Mouse (Mus musculus) stomach, postnatal 0 days (tissue): ENCODE results near the gene Scube3. TPM values are rescaled to one million over a fixed set of nuclear protein-coding genes. Genes with fewer than 3 reads are reported as not detected.
"Not testable (repeated sequence)": the region's sequence is repeated elsewhere in the genome, so short reads cannot be mapped to it uniquely, and the experiment has no call there.

Source experiments
- ATAC-seq: fragments of 200-750 bp; cut with Nextera tagmentation; 2 replicates; pipeline ENCODE4 v1.8.0; 2017; ENCODE audit not compliant: low FRiP score, low TSS enrichment
- DNase-seq: peaks from one replicate; pipeline ENCODE4 v3.0.0-alpha.2; 2016; ENCODE audit warnings: low spot score
- H3K27ac ChIP-seq: fragments of 300-500 bp; sonication (generic); replicated peaks from 2 replicates; pipeline ENCODE4 v1.5.1; 2014; ENCODE audit warnings: mild to moderate bottlenecking, control low read depth
- H3K27me3 ChIP-seq: fragments of 300-500 bp; sonication (generic); 2 replicates; pipeline ENCODE4 v1.6.1; 2014; ENCODE audit warnings: low read length; ENCODE audit not compliant: control insufficient read depth, insufficient read depth
- H3K36me3 ChIP-seq: fragments of 300-500 bp; sonication (generic); 2 replicates; pipeline ENCODE4 v1.6.1; 2014; ENCODE audit warnings: low read length, mixed read lengths; ENCODE audit not compliant: control insufficient read depth, insufficient read depth
- H3K4me1 ChIP-seq: fragments of 300-500 bp; sonication (generic); replicated peaks from 2 replicates; pipeline ENCODE4 v1.6.1; 2014; ENCODE audit warnings: antibody characterized with exemption; ENCODE audit not compliant: control insufficient read depth, insufficient read depth
- H3K4me2 ChIP-seq: fragments of 300-500 bp; sonication (generic); replicated peaks from 2 replicates; pipeline ENCODE4 v1.6.1; 2014; ENCODE audit warnings: low read depth, mild to moderate bottlenecking, control low read depth, moderate library complexity
- H3K4me3 ChIP-seq: fragments of 300-500 bp; sonication (generic); 2 replicates; pipeline ENCODE4 v1.5.1; 2014; ENCODE audit warnings: low read depth, low read length, control low read depth
- H3K9ac ChIP-seq: fragments of 300-500 bp; sonication (generic); 2 replicates; pipeline ENCODE4 v1.6.1; 2014; ENCODE audit warnings: mild to moderate bottlenecking, low read length, control low read depth, mixed read lengths
- H3K9me3 ChIP-seq: fragments of 300-500 bp; sonication (generic); 2 replicates; pipeline ENCODE4 v1.6.1; 2016; ENCODE audit warnings: low read length; ENCODE audit not compliant: control insufficient read depth
- CTCF ChIP-seq: IDR thresholded peaks from 2 replicates; pipeline ENCODE4 v1.5.1; 2016; ENCODE audit warnings: antibody characterized with exemption, low read depth, mild to moderate bottlenecking, moderate library complexity
- EP300 ChIP-seq: optimal IDR thresholded peaks from 2 replicates; pipeline ENCODE3; 2016; ENCODE audit warnings: antibody characterized with exemption
- WGBS: fragments of 180-500 bp; shearing (Covaris S2); extraction: QIAGEN DNeasy Blood & Tissue Kit; methylation state at CpG from one replicate; pipeline ENCODE4 v1.1.7; 2014; 5-methylcytosine and 5-hydroxymethylcytosine counted together
- polyA plus RNA-seq: library from polyadenylated mRNA; unstranded; fragments of >200 nt; fragmentation: Nextera tagmentation; extraction: Ambion mirVana; gene quantifications from 2 replicates; pipeline ENCODE4 v1.2.1, GENCODE M21; 2015

Gene Scube3
- polyA plus RNA-seq, 1 experiment from 2014 or later, result 0.64 TPM

- 0 out of 2 replicates have a peak overlapping the region, but pooled peaks have one; percentile 13 for H3K27ac ChIP-seq
- DNase-seq (no peak), ATAC-seq (peak; percentile 36; the same call in 1 of the 2 replicates)
- H3K4me3 ChIP-seq, result no peak overlapping the region
- no peaks in the 10 kb centered on the region for H3K27me3 ChIP-seq
- no peaks in the 10 kb centered on the region for H3K36me3 ChIP-seq
- H3K9me3 ChIP-seq, result no peaks in the 10 kb centered on the region
- H3K9ac ChIP-seq, result peak overlapping the region; percentile 14; the same call in 1 of the 2 replicates
- TF ChIP-seq EP300, result no peak
- no peak for TF ChIP-seq CTCF
- no peaks in the 10 kb centered on the region for H3K4me1 ChIP-seq
- 33% methylated on average over 23 of the region's 23 CpGs for WGBS
- peak overlapping the region; percentile 3; the same call in 1 of the 2 replicates for H3K4me2 ChIP-seq
These were observed 76.0 kb downstream of the Scube3 start for GRCm38 (mm10) chr17:28217721-28218649.

GRCm38 (mm10) chr17:28222463-28222862, 80.5 kb downstream of the Scube3 start:
- not testable (repeated sequence) for H3K4me2 ChIP-seq, ATAC-seq, H3K9me3 ChIP-seq, H3K27me3 ChIP-seq, H3K9ac ChIP-seq, H3K27ac ChIP-seq, DNase-seq, H3K4me1 ChIP-seq, H3K4me3 ChIP-seq, H3K36me3 ChIP-seq
- WGBS, result 92% methylated on average over 10 of the region's 10 CpGs

DNA sequence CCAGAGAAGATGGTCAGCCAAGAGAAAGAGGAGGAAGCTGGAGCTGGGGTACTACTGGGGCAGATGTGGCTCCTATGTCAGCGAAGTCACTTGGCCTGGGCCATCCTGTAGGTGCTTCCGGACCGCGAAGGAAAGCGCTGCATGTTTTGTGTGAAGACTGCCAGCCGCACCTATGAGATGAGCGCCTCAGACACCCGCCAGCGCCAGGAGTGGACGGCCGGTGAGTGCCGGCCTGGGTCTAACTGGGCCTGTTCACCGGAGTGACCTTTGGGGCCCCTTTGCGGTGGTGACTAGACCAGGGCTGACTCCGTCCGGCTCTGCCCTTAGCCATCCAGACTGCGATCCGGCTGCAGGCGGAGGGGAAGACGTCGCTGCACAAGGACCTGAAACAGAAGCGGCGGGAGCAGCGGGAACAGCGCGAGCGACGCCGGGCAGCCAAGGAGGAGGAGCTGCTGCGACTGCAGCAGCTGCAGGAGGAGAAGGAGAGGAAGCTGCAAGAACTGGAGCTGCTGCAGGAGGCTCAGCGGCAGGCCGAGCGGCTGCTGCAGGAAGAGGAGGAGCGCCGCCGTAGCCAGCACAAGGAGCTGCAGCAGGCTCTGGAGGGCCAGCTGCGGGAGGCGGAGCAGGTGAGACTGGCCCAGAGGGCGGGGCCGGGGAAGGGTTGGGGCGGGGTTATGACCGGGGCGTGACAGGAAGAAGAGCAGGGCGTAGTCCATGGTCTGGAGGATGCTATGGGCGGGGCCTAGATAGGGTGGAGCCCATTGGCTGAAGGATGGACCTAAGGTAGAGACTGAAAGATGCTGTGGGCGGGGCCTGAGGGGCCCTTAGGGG, 81.8 kb downstream of the Scube3 start:
- Histone ChIP-seq H3K27me3 (no peaks in the 10 kb centered on the region), H3K4me1 (no peaks in the 10 kb centered on the region), H3K9me3 (no peaks in the 10 kb centered on the region), H3K4me2 (peak overlapping the region; percentile 87), H3K9ac (peak overlapping the region; percentile 67), H3K4me3 (peak overlapping the region; percentile 48), H3K36me3 (peaks cover 4% of the 10 kb centered on the region; the same call in 1 of the 2 replicates), H3K27ac (peak overlapping the region; percentile 88)
- no peak for TF ChIP-seq EP300
- TF ChIP-seq CTCF, result peak; percentile 51
- peak; percentile 97 for DNase-seq
- peak; percentile 91 for ATAC-seq
- 1% methylated on average over 43 of the region's 46 CpGs for WGBS

Other genes with a start within 250 kb of the Scube3 start
- gene Anks1, start 232.8 kb upstream of the Scube3 start, polyA plus RNA-seq, result 7.8 and 8.3 TPM in 2 replicates
- gene Taf11, start 232.3 kb upstream of the Scube3 start, polyA plus RNA-seq, result 33.4 and 34.0 TPM in 2 replicates
- 1.1 and 1.7 TPM in 2 replicates for gene Tcp11, start 61.5 kb upstream of the Scube3 start, polyA plus RNA-seq
- 17.2 and 18.1 TPM in 2 replicates for gene Zfp523, start 35.0 kb downstream of the Scube3 start, polyA plus RNA-seq
- gene Def6, start 65.6 kb downstream of the Scube3 start, polyA plus RNA-seq, result 11.4 and 12.0 TPM in 2 replicates
- gene Ppard, start 90.6 kb downstream of the Scube3 start, polyA plus RNA-seq, result 3.1 and 3.4 TPM in 2 replicates
- 19.2 and 20.4 TPM in 2 replicates for gene Fance, start 171.4 kb downstream of the Scube3 start, polyA plus RNA-seq
- gene Rpl10a, start 186.3 kb downstream of the Scube3 start, polyA plus RNA-seq, result 491 and 514 TPM in 2 replicates
- 8.7 and 9.2 TPM in 2 replicates for gene Tead3, start 208.7 kb downstream of the Scube3 start, polyA plus RNA-seq
- 3.3 and 3.5 TPM in 2 replicates for gene Tulp1, start 223.1 kb downstream of the Scube3 start, polyA plus RNA-seq